Mouse (Mus musculus) Patski (cell line): Measurements from ENCODE around the gene Rnd3. TPM values are rescaled to one million over a fixed set of nuclear protein-coding genes. Genes with fewer than 3 reads are reported as not detected.

Source experiments
- ATAC-seq: fragments of 100-300 bp; one replicate; pipeline ENCODE4 v1.8.0; 2021
- CTCF ChIA-PET: fragments of 350-600 bp; sonication (Branson Sonifier 250); formaldehyde crosslinking; loops from one replicate; lab custom pipeline; 2022; ENCODE audit warnings: inconsistent platforms; lab: Charles Lee
- POLR2A ChIA-PET: fragments of 350-600 bp; sonication (Branson Sonifier 250); formaldehyde crosslinking; loops from one replicate; lab custom pipeline; 2022; ENCODE audit warnings: antibody characterized with exemption, inconsistent platforms; lab: Charles Lee
- DNase-seq: peaks from one replicate; pipeline ENCODE4 v3.0.0-alpha.2; 2011; ENCODE audit warnings: low read depth, low spot score
- H3K27me3 ChIP-seq: fragments of 371-371 bp; one replicate; pipeline ENCODE4 v1.5.1; 2021
- CTCF ChIP-seq: fragments of 100-300 bp; IDR thresholded peaks from one replicate; pipeline ENCODE4 v1.5.1; 2021
- in situ Hi-C: fragments of 300-500 bp; cut with MboI; formaldehyde crosslinking; loops from 3 replicates; pipeline ENCODE4 v1.11.1; 2018; ENCODE audit warnings: low pct_unique_long_range_greater_than_20kb, mixed read lengths
- polyA plus RNA-seq: library from polyadenylated mRNA; unstranded; gene quantifications from one replicate; pipeline ENCODE4 v1.2.3, GENCODE M21; 2021

Gene Rnd3
- polyA plus RNA-seq, 1 experiment from 2014 or later = 41.4 TPM

DNA sequence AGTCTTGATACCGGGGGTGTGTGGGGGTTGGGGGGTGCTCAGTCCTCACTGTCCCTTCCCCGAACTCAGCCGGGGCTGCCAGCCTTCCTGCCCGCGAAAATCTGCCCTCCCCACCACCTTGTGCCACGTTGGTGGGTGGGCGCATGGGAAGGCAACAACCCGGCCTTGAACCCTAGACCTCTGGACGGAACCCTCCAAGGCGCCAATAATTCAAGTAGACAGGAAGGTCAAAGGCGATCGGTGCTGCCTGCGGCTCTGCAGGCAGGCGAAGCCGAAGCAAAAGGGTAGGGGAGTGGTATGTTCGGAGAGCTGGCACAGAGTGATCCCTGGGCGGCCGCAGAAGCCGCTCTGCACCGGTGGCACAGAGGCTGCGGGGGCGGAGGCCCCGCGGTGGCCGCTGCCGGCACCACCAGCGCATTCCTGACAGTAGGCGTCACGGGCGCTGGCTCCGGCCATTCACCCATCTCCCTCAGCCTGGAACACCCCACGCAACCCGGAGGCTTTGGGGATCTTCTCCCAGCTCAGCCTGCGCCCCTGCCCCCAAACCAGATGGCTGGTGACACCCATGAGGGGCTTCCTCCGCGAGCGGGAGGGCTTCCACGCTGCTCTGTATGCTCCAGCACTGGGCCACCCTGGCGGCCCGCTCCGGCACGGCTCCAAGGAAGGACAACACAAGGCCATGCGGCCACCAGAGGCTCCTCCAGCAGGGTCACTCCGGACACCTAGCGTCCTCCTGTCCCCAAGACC, 1.4 kb downstream of the Rnd3 start:
- in situ Hi-C loops = loop anchor here (5.0 to 25.0 kb wide), 9 partner anchors 180 to 1235 kb away; no protein-coding TSS in a partner anchor
- ATAC-seq (peak; percentile 78), DNase-seq (no peak)
- CTCF ChIA-PET = no interaction called here
- no peak for TF ChIP-seq CTCF
- POLR2A ChIA-PET = interaction anchor here (0.8 kb wide), 1 partner anchor 87 kb away, joined by 3 read pairs; no protein-coding TSS in a partner anchor
- H3K27me3 ChIP-seq = no peaks in the 10 kb centered on the region

DNA sequence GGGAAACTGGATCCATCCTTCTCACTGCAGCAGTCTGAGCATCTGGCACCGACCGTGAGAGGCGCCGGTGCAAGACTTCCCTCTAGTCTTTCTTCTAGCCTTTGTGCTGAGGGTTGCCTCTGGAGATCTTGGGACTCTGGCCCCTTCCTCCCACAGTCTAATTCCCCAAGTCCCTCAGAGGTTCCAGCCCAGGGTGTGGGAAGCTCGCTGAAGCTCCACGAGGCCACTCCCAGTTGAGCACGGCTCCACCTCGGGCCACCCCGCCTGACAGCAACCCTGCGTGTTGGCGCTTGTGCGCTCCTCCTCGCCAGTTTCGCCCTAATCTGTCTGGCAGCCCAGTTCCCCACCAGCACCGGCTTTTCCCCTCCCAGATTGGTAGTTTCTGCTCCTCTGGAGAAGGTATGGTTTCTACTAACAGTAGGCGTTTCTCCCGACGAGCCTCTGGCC, 2.0 kb downstream of the Rnd3 start:
- ChIA-PET CTCF (no interaction called here), POLR2A (interaction anchor here (0.7 to 1.2 kb wide), 2 partner anchors 9 to 16 kb away, joined by 3 to 4 read pairs; no protein-coding TSS in a partner anchor)
- peak; percentile 48 for ATAC-seq
- TF ChIP-seq CTCF = no peak
- no peak for DNase-seq
- in situ Hi-C loops = loop anchor here (5.0 to 25.0 kb wide), 9 partner anchors 180 to 1235 kb away; no protein-coding TSS in a partner anchor
- no peaks in the 10 kb centered on the region for H3K27me3 ChIP-seq

DNA sequence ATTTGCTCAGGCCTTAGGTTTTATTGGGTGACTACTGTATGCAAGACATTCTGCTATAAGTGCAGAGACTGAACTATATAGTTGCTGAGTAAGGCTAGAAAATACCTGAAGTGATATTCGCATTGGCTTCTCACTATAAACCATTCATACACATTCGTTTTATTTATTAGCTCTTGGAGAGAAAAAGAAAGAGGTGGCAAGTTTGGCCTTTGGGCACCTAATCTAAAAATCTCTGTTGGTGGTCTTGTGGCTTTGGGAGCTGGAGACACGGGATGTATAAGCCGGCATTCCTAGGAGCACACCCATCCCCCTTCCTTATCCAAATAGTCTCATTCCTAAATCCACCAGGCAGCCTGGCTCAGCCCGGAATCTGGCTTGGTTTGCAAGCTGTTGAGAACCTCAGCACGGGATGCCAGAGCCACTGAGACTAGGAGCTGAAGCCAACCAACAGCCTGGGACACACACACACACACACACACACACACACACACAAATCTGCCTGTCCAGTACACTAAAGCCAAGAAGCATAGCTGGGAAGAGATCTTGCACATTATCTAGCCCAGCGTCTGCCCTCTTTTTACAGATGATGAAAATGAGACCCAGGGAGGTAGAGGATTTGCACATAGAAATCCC, 3.0 kb downstream of the Rnd3 start:
- ATAC-seq (no peak), DNase-seq (no peak)
- TF ChIP-seq CTCF = no peak
- ChIA-PET CTCF (no interaction called here), POLR2A (interaction anchor here (0.6 to 1.2 kb wide), 3 partner anchors 8 to 820 kb away, joined by 3 to 4 read pairs (median 3); no protein-coding TSS in a partner anchor)
- in situ Hi-C loops = loop anchor here (5.0 to 25.0 kb wide), 9 partner anchors 179 to 1234 kb away; no protein-coding TSS in a partner anchor
- no peaks in the 10 kb centered on the region for H3K27me3 ChIP-seq

DNA sequence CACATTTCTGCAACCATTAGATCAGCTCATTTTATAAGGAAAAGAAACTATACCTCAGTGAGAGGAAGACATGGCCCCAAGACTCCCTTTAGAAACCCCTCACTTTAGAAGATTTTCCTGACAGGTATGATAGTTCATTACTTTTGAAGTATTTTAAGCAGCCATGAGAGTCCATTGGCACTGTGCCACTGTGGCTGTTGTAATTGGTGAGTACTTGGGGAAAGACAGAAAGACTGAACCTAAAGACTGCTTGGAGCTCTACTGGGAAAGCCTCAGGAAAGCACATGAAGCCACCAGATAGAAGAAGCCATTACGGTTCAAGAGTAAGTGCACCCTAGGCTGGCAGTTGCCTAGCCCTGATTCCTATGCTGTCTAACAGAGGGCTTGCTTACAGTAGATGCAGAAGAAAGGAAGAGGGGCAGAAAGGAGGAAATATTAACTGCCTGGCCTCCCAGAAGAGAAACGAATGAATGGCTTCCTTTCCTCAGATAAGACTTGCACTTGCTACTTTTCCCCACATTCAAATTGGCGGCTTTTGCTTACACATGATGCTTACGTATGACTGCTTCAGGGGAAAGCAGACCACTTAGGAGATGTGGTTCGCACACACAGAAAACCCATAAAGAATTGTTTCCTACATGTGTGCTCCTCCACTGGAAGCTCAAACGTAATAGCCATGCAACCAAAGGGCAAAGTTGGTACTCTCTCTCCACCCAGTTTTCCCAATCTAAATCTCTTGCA, 4.4 kb downstream of the Rnd3 start:
- no peak for TF ChIP-seq CTCF
- no peaks in the 10 kb centered on the region for H3K27me3 ChIP-seq
- ChIA-PET CTCF (interaction anchor here (0.9 to 1.1 kb wide), 2 partner anchors 535 to 584 kb away, joined by 3 to 4 read pairs; no protein-coding TSS in a partner anchor), POLR2A (no interaction called here)
- no peak for DNase-seq
- in situ Hi-C loops = loop anchor here (5.0 to 25.0 kb wide), 9 partner anchors 177 to 1232 kb away; no protein-coding TSS in a partner anchor
- ATAC-seq = no peak

DNA sequence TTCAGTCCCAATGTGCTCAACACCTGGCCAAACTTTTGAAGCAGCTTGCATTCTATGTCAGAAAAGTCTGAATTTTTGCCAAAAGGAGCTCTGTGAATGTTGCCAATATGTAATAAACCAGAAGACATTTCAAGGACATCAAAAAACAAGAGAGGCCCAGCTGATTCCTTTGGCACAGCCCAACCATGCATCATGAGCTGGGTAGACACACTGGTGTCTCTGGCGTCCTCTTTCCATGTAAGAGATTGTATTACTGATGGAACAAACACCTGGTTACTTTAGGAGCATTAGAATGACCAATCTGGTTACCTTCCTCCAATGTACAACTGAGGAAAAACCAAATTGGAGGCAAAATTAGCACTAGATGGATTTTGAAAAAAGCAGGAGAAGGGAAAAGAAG, 6.5 kb downstream of the Rnd3 start:
- ChIA-PET POLR2A (interaction anchor here (0.6 kb wide), 2 partner anchors 206 to 802 kb away, joined by 4 to 5 read pairs; no protein-coding TSS in a partner anchor), CTCF (interaction anchor here (1.5 kb wide), 1 partner anchor 329 kb away, joined by 3 read pairs; no protein-coding TSS in a partner anchor)
- DNase-seq (no peak), ATAC-seq (no peak)
- H3K27me3 ChIP-seq = no peaks in the 10 kb centered on the region
- no peak for TF ChIP-seq CTCF
- in situ Hi-C loops = loop anchor here (10.0 to 25.0 kb wide), 5 partner anchors 468 to 1230 kb away; no protein-coding TSS in a partner anchor

DNA sequence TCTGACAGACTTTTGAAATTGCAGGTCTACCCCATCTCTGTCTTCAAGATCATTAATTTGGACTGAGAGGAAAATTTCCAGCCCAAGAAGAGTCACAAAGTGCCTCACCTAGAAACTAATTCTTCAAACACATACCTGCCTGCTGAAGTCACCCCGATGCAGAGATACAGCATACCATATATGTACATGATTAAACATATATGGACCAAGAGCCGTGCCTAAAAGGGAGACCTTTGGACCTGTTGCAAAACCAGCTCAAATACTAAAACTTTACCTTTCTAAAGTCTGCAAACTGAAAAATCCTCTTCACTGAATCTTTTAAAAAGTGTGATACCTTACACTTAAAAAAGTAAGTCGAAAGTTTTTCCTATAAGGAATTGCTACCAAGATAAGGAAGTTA, 7.6 kb downstream of the Rnd3 start:
- ChIA-PET CTCF (no interaction called here), POLR2A (no interaction called here)
- H3K27me3 ChIP-seq = no peaks in the 10 kb centered on the region
- in situ Hi-C loops = loop anchor here (10.0 to 25.0 kb wide), 5 partner anchors 467 to 1229 kb away; no protein-coding TSS in a partner anchor
- no peak for ATAC-seq
- no peak for TF ChIP-seq CTCF
- DNase-seq = no peak

DNA sequence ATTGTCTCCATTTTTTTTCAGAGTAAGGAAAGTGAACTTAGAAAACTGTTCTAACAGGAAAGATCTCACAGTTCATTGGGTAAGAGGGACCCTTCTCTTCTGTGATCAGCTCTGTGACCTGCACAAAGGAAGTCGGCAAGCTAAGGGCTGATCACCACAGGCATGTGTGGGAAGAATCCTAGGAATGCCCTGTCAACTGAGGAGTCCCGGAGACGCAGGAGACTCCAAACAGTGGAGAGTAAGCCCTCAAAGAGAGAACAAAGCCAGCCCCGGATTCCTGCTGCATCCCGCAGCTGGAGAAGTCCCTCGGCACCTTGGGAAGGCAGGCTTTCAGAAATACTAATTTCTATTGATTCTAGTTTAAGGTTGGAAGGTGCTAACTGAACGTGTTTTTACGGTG, 8.4 kb downstream of the Rnd3 start:
- DNase-seq (no peak), ATAC-seq (peak; percentile 95)
- no peak for TF ChIP-seq CTCF
- POLR2A ChIA-PET = interaction anchor here (0.9 kb wide), 1 partner anchor 277 kb away, joined by 4 read pairs; no protein-coding TSS in a partner anchor
- CTCF ChIA-PET = no interaction called here
- in situ Hi-C loops = loop anchor here (10.0 to 25.0 kb wide), 5 partner anchors 466 to 1228 kb away; no protein-coding TSS in a partner anchor
- H3K27me3 ChIP-seq = no peaks in the 10 kb centered on the region

DNA sequence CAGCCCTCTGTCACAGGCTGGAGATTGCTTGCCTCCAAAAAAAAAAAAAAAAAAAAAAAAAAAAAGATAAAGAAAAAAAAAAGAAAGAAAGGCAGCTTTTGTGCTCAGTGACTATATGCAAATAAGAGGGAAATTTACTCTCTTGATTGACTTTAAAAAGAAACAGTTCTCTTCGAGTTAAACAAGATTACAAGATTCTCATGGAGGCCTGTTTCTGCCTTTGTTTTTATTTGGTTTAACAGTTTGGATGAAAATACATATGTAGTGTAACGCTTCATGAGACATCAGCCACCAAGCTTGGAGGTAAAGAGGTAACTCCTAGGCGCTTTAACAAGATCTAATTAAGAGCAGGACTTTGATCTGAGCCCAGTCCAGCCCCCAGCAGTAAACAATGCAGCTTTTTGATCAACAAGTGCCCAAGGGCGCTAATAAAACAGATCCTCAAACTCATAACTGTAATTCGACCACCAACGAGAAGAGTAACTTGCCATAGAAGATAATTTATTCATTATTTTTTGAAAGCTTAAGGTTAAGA, 8.9 kb downstream of the Rnd3 start:
- no peaks in the 10 kb centered on the region for H3K27me3 ChIP-seq
- in situ Hi-C loops = loop anchor here (10.0 to 25.0 kb wide), 5 partner anchors 465 to 1228 kb away; no protein-coding TSS in a partner anchor
- ATAC-seq = no peak
- CTCF ChIA-PET = interaction anchor here (1.5 kb wide), 1 partner anchor 446 kb away, joined by 3 read pairs; no protein-coding TSS in a partner anchor
- no peak for TF ChIP-seq CTCF
- POLR2A ChIA-PET = interaction anchor here (0.9 kb wide), 1 partner anchor 278 kb away, joined by 4 read pairs; no protein-coding TSS in a partner anchor
- no peak for DNase-seq

DNA sequence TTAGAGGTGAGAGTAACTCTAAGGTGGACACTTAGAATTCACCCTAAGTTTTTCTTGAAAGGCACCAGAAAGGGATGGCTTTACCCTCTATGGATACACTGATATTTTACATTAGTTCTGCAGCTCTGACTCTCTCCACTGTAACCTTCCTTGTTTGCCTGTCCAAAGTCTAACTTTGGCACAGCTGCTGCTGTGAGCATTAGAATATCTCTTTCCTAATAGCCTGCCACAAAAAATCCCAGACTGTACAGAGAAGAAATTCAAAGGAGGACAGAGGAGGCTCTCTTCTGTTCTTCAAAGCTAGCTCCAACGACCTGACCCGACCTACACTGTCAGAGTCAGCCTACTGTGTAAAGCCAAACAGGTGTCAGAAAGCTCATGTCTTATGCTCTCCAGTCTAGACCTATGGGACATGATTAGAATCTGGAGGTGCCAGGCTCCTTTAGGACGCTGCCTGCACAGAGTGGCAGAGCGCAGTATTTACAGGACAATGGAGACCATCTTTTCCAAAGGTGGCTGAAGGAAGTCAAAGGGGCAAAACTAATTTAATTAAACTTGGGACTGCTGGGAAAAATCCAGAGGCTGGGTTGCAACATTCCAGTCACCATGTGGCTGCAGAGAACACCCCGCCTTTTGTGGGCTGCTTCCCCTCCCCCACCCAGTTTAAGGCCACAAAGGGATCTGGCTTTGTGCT, 9.5 kb downstream of the Rnd3 start:
- in situ Hi-C loops = loop anchor here (25.0 kb wide), 1 partner anchor 1227 kb away; no protein-coding TSS in a partner anchor
- no peak for DNase-seq
- no peaks in the 10 kb centered on the region for H3K27me3 ChIP-seq
- no peak for TF ChIP-seq CTCF
- ChIA-PET POLR2A (no interaction called here), CTCF (interaction anchor here (1.5 kb wide), 1 partner anchor 446 kb away, joined by 3 read pairs; no protein-coding TSS in a partner anchor)
- no peak for ATAC-seq
